Mouse (Mus musculus) gastrocnemius, adult 2 months (tissue): ENCODE data around the gene Cfap97d1. TPM values are rescaled to one million over a fixed set of nuclear protein-coding genes. Genes with fewer than 3 reads are reported as not detected.

ENCODE experiments used
- DNase-seq: peaks from one replicate; pipeline ENCODE4 v3.0.0; 2022
- H3K27ac ChIP-seq: fragments of 200-600 bp; 2 replicates; pipeline ENCODE4 v1.8.1; 2022; ENCODE audit warnings: mild to moderate bottlenecking
- H3K4me3 ChIP-seq: fragments of 200-600 bp; 2 replicates; pipeline ENCODE4 v1.8.1; 2022; ENCODE audit warnings: mild to moderate bottlenecking, moderate library complexity
- CTCF ChIP-seq: fragments of 200-600 bp; IDR thresholded peaks from 2 replicates; pipeline ENCODE4 v1.8.1; 2022; ENCODE audit warnings: antibody characterized with exemption, mild to moderate bottlenecking, moderate library complexity
- intact Hi-C: fragments of 180-260 bp; cut with DNase I; formaldehyde crosslinking; loops from one replicate; pipeline ENCODE4 v1.15.1; 2025
- long read RNA-seq, 2 experiments: library from polyadenylated mRNA; stranded (forward); transcript quantifications; one replicate each; pipeline ENCODE4 v2.0.0; 2021
- total RNA-seq, 2 experiments: library from RNA; stranded (reverse); gene quantifications; 2 replicates each; pipeline ENCODE4 v1.2.3; 2021

Cfap97d1 gene
- not detected for total RNA-seq
- long read RNA-seq, experiment 1: 0 reads
- long read RNA-seq, experiment 2: 0 reads

DNA sequence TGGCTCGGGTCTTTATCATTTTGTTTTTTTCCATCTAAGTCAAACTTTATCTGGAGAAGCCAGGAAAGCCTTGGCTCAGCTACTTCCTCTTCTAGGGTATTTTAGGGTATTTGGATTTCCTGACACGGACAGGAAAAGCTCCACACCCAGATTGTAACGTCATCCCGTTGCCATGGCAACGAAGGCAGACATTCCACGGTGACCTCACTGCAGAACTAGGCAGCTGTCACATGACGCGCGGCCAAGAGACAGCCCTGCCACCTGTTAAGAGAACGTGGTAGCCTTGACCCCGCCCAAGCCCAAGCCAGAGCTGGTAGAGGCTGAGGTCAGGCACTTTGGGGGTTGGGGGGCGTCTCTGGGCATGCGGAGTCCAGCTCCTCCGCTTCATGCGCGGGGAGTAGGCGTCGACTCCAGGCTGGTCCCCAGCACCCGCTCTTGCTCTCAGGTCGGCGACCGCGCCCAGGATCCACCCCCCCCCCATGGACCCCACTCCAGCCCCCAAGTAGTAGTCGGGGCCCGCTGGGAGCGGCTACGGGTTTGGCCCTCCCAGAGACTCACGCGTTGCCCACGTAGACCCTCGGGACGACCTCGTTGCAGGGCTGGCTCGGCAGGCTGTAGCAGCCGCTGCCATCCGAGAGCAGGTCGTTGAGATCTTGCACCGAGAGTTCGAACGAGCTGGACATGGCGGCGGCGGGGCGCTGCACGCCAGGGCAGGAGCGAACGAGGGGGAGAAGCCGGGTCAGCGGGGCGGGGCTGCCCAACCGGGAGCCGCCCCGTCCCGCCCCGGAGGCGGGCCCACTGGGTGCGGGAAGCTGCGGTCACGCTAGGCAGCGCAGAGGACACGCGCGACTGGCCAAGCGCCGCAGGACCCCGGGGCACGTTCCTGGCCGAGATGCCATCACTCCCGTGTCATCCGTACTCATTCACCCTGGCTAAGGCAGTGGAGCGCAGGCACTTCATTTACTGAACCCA lies at the start of gene Cfap97d1:
Gene Cfap97d1 (plus strand): TSS at position 226 of the 972 bp plus-strand sequence.
- intact Hi-C loops: loop anchor here (5.0 kb wide), 1 partner anchor 153 kb away; no protein-coding TSS in a partner anchor
- no peak for TF ChIP-seq CTCF
- peak; percentile 98 for DNase-seq
- peak within 1 kb of the TSS; percentile 90 for H3K4me3 ChIP-seq
- peak within 1 kb of the TSS; percentile 99 for H3K27ac ChIP-seq

DNA sequence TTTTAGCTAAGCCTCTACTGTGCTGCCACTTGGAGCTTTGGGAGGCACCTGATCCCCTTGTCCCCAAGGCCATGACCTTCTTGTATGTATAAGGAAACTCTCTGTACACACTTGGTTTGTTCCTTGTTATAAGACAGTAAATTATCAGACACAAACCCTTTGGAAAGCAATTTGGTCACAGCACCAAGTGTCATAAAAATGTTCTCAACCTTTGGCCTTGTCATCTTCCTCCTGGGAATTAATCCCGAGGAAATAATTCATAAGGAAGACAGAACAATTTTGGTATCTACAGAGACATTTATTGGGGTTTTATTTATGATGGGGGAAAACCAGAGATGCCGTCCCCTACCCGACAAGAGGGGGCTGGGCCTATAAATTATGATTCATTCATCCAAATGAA lies 48.3 kb upstream of the Cfap97d1 start:
- no peak for TF ChIP-seq CTCF
- no peak for DNase-seq
- H3K27ac ChIP-seq: no peak overlapping the region
- no peak overlapping the region for H3K4me3 ChIP-seq
- intact Hi-C loops: no loop called here

GRCm38 (mm10) chr11:101936421-101936820 lies 47.7 kb upstream of the Cfap97d1 start:
- DNase-seq: no peak
- no peak for TF ChIP-seq CTCF
- no peak overlapping the region for H3K4me3 ChIP-seq
- H3K27ac ChIP-seq: no peak overlapping the region
- intact Hi-C loops: no loop called here

- 0 out of 2 replicates have a peak overlapping the region, but pooled peaks have one; percentile 20 for H3K27ac ChIP-seq
- peak; percentile 56 for DNase-seq
- intact Hi-C loops: no loop called here
- H3K4me3 ChIP-seq: peak overlapping the region; percentile 65
- no peak for TF ChIP-seq CTCF
Observed at GRCm38 (mm10) chr11:101937108-101937507, 47.0 kb upstream of the Cfap97d1 start.

GRCm38 (mm10) chr11:101943055-101943454 lies 41.0 kb upstream of the Cfap97d1 start:
- no peak overlapping the region for H3K4me3 ChIP-seq
- no peak for DNase-seq
- H3K27ac ChIP-seq: no peak overlapping the region
- intact Hi-C loops: no loop called here
- TF ChIP-seq CTCF: no peak

DNA sequence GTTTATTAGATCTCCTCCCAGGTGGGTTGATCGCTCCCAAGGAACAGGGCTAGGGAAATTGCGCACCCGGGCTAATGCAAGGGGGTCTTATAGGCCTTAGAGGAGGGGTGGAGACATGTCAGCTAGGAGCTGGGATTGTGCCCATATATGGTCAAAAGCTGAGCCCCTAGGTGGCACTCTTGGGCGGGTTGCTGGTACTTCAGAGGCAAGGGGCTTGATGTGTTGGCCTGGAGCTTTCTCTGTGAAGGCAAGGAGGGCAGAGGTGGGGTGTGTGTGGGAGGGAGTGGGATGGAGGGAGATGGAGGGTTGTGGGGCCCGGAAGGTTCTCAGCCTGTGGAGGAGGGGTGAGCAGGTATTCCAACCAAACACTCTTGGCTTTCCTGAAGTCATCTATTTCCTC lies 37.6 kb upstream of the Cfap97d1 start:
- intact Hi-C loops: no loop called here
- H3K27ac ChIP-seq: no peak overlapping the region
- H3K4me3 ChIP-seq: no peak overlapping the region
- DNase-seq: no peak
- TF ChIP-seq CTCF: no peak

DNA sequence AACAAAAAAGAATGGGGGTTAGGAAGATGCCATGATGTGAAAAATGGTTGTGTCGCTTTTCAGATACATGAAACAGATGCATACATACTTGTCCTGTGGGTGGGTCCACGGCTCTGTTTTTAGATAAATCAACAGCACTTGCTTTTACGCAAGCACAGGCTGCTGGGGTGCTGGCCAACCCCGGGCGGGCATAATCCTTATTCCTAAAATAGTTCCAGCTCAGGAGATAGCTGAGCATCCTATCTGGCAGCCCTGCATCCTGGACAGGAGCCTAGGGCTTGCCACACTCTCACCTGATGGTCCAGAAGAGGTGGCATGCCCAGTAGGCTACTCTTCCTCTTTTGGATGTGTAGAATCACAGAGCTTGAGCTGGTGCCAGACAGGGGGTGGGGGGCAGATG lies 34.1 kb upstream of the Cfap97d1 start:
- no peak for TF ChIP-seq CTCF
- H3K4me3 ChIP-seq: no peak overlapping the region
- peak; percentile 52 for DNase-seq
- no peak overlapping the region for H3K27ac ChIP-seq
- intact Hi-C loops: no loop called here

GRCm38 (mm10) chr11:101952541-101953341 lies 31.3 kb upstream of the Cfap97d1 start:
- intact Hi-C loops: no loop called here
- H3K4me3 ChIP-seq: peak overlapping the region; percentile 33
- DNase-seq: peak; percentile 39
- no peak for TF ChIP-seq CTCF
- H3K27ac ChIP-seq: peak overlapping the region; percentile 40; the same call in 1 of the 2 replicates

- Histone ChIP-seq H3K4me3 (no peak overlapping the region; the same call in 1 of the 2 replicates), H3K27ac (peak overlapping the region; percentile 40; the same call in 1 of the 2 replicates)
- no peak for TF ChIP-seq CTCF
- intact Hi-C loops: no loop called here
- no peak for DNase-seq
Observed at GRCm38 (mm10) chr11:101953441-101953840, 30.6 kb upstream of the Cfap97d1 start.

DNA sequence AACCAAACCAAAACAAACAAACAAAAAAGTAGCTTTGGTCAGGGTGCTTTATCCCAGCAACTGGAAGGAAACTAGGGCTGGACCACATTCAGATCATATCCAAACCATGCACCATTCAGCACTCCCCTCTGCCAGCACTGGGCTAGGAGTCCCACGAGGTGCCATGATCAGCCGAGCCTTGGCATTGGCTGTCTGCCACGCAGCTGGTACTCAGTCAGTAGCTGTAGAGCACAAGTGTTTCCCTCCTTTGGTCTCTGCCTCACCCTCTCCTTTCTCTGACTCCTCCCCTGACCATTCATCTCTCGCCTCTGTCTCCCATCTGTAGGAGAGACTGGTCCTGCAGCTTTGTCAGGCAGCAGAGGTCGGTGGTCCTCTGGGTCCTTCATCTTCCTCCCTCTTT lies 26.6 kb upstream of the Cfap97d1 start:
- Histone ChIP-seq H3K4me3 (no peak overlapping the region), H3K27ac (no peak overlapping the region)
- intact Hi-C loops: no loop called here
- no peak for DNase-seq
- TF ChIP-seq CTCF: no peak

DNA sequence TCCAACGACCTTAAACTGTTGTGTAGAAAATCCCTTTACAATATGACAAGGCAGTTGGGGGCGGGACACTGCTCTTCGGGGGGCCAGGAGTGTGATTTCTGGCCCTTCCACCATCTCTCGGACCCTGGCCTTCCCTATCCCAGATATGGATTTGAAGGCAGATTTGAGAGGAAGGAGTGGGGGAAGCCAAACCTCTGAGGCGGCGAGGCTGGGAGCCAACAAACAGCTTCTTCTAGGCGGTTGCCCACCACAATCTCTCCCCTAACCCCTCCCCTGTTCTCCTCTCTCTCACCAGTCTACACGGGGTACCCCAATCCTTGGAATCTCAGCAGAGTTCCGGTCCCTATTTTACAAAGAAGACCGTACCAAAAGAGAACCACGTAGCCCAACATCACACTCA lies 21.0 kb upstream of the Cfap97d1 start:
- Histone ChIP-seq H3K4me3 (peak overlapping the region; percentile 74), H3K27ac (no peak overlapping the region)
- intact Hi-C loops: no loop called here
- TF ChIP-seq CTCF: no peak
- DNase-seq: no peak

DNA sequence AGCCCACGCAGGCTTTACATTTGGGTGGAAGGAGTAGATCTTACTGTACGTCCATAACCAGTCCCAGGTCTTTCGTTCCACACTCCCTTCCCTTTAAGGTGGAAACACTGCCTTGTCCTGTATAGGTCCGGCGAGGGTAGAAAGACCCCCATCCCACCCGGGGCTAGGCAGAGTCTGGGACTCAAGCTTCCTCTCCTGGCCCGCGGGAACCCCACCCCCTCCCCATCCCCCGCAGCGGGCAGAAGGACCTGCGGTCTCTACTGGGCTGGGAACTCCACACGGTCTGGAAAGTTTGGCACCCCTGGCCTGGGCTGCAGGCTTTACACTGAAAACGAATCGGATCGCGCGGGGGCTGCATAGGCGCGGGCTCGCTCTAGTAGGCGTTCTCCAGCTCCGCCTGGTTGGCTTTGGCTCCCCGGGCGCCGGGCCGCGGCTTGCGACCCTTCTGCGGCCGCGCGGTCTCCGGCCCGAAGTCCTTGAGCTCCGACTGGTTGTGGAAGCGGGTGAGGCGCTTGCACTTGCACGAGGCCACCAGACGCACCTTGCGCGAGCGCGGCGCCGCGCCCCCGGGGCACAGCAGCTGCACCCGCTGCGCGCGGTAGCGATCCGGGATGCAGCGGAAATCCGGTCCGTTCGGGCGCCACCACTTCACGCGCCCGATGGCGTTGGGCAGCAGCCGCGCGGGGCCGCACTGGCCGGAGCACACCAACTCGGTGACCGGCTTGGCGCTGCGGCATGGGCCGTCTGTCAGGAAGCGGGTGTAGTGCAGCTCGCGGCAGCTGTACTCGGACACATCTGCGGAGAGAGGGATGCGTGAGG lies 20.4 kb upstream of the Cfap97d1 start:
- TF ChIP-seq CTCF: no peak
- DNase-seq: peak; percentile 47
- intact Hi-C loops: no loop called here
- Histone ChIP-seq H3K4me3 (peak overlapping the region; percentile 74), H3K27ac (peak overlapping the region; percentile 24; the same call in 1 of the 2 replicates)
